Mouse (Mus musculus) thymus, postnatal 14 days (tissue): Measurements from ENCODE around the gene Fam234b.

Source experiments
- DNase-seq: peaks from one replicate; pipeline ENCODE4 v3.0.0; 2021

The Fam234b gene

DNA sequence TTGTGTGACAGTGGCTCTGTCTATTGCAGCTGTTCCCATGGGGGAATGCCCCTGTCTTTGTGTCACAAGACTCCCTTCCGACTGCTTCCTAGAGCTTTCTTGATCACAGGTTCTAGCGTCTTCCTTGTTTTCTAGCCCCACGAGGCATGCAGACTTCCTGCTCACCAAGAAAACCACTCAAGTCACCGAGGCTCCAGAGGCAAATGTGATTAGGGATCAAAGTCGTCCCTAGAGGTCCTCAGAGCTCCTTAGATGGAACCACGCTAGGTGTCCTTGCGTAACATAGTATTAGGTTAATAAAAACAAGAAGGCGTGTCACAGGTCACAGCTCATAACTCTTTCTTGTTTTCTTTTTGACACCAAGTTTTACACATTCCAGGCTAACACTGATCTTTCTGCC, 13.8 kb upstream of the Fam234b start:
- no peak for DNase-seq

DNA sequence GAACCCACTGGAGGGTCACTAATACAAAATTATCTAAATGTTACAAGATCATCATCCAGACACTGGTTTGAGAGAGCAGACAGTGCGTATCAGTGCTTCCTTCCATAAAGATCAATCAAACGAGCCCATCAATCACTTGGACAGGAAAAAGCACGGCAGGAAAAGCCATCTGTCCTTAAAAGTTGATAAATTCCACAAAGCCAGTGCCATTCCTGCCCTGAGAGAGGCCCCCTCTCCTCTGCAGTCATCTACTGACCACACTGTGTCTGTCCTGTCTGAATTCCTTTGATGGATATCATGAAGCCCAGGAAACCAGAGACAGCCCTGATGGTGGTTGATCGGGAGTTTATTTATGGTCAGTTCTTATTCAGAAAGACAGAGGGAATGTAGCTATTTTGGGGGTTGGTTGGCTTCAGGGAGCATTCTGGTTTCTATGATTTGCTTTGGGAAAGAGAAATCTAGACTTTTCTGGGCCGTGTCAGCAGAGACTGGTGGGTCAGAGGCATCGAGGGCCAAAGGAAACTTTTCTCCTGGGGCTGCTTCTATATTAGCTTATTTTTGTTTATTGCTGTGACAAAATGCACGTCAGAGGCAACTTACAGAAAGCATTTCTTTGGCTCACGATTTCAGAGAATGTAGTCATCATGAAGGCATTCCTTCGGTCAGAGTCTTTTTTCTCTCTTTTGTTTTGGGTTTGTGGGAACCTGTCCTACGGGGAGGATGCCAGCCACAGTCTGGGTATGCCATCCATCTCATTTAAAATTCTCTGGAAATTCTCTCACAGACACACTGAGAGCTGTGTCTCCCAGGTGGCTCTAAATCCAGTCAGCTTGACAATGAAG, 10.5 kb upstream of the Fam234b start:
- no peak for DNase-seq

DNA sequence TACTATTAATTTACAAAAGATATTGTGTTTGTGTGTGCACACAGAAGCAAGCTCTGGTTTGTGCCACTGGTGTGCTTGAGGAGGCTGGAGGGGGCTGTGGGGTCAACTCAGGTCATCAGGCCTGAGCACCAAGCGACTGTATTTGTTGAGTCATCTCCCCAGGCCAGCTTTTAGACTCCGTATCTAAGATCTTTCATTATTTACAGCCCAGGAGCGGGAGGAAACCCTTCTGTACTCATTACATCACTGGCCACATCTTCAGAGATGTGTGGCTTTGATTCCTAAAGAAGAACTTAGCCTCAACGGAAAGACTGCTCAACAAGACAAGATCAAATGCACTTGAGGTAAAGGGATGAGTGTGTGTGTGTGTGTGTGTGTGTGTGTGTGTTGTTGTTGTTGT, 9.1 kb upstream of the Fam234b start:
- DNase-seq: no peak

DNA sequence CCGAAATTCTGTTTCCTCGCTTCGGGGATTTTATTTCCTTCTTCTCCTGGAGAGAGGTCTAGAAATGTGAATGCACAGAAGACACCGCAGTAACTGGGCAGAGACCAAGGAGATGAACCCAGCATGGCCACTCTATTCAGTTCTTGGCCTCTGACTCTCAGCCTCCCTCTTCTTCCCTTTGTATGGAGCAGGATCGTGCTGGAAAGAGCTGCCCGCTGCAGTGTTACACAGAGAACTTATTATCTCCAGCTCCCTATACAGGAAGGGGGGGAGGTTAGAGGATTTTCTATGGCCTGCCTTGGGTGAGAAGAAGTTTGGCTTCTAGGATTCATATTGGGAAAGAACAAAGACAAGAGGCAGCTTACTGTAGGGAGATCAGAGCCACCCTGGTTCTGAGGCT, 7.7 kb upstream of the Fam234b start:
- DNase-seq: no peak

DNA sequence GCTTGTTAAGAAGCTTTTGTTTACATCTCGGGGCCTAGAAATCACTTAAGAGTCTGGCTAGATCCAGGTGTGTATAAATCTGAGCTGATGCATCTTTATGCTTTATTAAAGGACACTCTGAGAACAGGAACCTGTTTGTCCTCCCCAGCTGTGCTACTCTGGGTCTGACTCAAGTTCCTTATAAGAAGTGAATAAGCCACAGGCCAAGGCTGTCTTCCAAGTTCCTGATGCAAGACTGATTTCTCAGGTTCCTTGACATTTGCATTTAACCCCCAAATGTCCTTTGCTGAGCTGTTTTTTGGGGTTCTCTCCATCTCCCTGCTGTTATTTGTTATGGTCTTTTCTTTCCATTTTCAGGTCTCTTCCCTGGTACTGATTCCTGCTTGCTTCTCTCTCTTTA, 5.9 kb upstream of the Fam234b start:
- DNase-seq: no peak

DNA sequence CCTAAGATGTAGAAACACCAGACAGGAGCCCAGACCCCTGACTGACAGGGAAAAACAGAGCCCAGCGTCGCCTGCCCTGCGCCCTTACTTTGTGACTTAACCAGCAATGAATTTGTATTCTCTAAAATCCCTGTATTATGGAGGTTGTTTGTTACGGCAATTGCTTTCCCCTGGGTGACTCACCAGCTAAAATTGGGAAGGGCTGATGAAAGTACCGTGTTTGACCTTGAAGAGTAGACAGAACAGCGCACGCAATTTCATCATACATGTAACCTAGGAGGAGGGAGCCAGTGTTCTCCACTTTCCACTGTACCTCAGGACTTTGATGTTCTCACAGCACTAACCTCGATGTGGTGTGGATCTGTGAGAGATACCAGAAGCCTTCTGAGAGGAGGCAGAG, 4.8 kb upstream of the Fam234b start:
- no peak for DNase-seq

DNA sequence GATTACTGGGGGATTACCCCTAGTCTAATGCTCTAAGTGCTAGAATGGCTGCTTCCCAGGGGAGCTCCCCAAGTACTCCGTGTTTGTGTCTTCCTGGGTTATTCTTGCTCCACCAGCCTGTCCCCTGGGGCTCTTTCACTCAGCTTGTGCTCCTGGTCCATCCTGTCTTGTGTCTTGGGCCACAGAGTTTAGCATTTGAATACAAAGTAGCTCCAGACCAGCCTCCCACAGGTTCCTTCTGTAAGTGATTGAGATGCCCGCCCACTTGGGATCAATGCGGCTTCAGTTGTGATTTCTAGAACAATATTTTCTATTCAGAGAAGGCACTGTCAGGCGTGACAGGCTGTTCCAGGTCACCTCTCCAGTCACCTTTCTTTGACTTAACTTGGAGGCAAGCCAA, 4.0 kb upstream of the Fam234b start:
- no peak for DNase-seq

DNA sequence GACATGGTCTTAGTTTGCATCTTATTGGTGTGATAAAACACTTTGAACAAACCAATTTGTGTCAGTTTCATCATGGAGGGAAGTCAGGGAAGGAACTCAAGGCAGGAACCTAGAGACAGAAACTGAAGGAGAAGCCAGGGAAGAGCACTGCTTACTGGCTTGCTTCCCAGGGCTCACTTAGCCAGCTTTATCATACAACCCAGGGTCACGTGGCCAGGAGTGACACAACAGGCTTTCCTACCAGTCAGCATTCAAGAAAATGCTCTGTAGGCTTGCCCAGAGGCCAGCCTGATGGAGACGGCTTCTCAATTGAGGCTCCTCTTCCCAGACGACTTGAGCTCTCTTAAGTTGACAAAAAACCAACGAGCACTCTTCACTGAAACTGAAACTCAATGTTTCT, 2.9 kb upstream of the Fam234b start:
- DNase-seq: no peak

DNA sequence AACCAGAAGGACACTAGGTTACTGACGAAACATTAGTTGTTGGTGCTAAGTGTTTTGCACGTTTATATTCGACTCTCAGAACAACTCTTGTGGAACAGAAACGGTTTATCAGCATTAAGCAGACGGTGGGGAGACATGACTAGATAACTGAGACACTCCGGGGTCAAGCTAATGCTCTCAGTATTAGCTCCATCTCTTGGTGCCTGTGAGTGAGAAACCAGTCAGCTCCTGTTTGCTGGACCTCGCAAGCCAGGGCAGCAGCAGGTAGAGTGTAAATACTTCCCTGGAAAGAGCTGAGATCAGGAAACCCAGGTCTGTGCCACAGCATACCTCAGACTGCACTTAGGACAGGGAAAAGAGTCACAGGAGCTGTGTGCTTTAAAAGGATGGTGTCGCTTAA, 1.1 kb upstream of the Fam234b start:
- no peak for DNase-seq

DNA sequence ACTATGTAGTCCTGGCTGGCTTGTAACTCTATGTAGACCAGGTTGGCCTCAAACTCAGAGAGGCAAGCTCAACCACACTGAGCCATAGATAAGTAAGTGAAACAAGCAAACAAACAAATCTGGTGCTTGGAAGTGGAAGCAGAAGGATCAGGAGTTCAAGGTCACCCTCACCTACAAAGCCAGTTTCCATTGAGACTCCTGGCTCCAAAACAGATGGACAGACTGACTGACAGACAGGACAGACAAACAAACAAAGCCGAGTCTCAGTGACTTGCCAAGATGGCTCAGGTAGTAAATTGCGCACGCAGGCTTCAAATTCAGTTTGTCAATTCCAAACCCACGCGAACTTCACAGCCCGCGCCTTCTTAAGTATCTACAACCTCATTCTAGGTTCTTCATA, 331 bp upstream of the Fam234b start:
- DNase-seq: no peak

DNA sequence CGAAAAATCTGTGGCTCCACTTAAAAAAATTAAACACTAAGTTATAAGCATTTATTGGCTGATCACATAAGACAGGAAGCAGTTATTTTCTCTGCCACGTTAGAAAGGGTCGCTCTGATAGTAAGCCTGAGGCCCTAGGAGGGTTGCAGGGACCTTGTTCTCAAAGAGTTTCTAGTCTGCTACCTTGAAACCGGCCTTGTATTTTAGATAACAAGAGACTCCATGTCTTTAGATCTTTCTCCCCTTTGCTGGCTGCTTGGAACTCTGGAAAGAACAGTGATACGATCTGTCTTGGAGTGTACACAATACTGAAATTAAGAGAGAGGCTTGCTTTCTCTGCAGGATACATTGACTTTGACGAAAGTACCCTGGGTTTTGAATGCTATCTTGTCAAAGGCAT, 949 bp downstream of the Fam234b start:
- DNase-seq: no peak

DNA sequence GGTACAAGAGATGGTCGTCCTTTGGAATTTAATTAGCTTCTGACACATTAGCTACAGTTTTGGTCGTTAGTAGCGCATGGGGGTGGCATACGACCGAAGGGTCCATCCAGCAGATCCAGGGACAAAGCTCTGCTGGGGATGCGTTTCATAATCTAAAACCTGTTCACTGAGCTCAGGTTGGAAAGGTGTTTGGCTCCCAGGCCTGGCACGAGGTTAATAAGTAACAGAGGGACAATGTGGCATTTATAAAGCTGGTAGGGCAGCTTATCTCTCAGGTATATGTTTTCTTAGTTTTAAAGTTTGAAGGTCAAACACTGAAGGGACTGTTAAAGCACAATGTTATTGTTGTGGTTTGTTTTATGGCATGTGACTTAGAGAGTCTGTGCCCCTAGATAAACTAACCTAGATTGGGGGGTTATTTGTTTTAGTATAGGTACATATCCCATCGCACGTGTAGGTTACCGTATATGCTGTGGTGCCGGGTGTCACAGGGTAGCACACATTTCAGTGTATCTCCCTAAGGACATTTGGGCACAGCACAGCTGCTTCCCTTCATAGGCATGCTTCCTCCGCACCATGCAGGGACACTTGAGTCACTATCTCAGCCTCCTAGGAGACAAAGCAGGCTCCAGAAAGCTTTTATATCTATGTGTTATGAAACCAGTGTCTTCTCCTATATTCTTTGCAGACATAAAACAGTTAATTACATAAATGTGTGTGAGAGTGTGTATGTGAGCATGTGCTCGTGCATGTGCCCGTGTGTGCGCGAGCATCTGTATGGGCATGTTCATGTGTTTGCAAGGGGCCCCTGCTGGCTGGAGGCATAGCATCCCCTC, 2.6 kb downstream of the Fam234b start:
- no peak for DNase-seq

DNA sequence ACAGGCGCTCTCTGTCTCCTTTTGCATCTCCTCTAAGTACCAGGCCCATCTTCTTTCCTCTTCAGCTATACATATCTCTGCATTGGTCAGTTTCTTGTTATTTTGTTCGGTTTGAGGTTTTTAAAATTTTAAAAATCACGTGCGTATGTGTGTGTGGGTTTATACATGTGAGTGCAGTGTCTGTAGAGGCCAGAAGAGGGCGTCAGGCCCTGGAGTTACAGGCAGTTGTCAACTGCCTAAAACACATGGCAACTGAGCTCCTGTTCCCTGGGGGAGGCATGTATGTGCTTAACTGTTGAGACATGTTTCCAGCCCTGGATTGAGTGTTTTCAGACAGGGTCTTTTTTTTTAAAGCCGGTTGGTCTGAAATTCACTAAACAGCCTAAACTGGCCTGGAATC, 4.9 kb downstream of the Fam234b start:
- no peak for DNase-seq

DNA sequence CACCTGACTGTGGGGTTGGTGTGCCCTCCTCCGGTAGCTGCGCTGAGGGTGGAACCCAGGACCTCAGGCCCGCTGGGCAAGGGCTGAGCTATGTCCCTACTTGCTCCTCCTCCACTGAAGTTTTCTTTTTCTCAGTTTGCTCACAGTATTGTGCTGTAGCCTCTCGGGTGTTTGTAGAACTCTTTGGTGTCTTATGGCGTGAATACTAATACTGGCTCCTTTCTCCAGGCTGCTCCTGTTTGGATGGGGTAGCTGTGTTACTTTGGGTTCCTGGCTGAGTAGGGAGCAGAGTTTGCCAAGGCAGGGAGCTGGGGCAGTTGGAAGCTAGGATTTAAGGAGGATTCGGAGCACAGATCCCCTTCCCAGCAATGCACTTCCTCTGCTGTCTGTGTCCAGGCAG, 6.0 kb downstream of the Fam234b start:
- DNase-seq: no peak

DNA sequence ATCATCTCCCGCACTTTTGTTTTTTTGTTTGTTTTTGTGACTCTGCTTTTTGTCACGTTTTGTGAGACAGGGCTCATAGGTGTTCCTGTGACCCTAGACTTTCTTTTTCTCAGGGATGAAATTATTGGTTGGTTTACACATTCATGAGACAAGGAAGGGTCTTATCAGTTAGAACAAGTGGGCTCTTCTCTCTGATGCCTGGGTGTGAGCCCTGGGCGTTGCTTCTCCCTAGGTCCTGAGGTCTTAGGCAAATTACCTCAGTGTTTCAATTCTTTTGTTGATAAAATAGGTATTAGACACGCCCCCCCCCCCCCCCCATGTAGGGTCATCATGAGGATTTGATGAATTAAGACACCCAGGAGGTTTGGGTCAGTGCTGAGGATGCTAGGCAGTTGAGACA, 7.1 kb downstream of the Fam234b start:
- DNase-seq: no peak

DNA sequence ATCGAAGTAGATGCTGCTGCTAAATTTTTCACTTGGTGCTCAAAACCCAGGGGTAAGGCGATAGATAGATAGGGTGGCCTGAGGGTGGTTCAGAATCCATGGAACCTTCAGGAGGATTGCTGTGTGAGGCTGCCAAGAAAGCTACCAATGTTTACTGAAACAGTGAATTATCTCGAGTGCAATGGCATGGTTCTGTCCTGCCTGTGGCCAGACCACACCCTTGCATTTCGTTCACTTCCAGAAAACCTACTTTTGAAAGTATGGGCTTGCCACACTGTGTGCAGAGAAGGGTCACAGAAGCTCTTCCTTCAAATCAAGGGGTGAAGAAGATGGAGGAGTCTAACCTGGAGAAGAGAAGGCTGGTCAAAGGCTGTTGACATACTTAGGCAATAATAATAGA, 8.0 kb downstream of the Fam234b start:
- no peak for DNase-seq

DNA sequence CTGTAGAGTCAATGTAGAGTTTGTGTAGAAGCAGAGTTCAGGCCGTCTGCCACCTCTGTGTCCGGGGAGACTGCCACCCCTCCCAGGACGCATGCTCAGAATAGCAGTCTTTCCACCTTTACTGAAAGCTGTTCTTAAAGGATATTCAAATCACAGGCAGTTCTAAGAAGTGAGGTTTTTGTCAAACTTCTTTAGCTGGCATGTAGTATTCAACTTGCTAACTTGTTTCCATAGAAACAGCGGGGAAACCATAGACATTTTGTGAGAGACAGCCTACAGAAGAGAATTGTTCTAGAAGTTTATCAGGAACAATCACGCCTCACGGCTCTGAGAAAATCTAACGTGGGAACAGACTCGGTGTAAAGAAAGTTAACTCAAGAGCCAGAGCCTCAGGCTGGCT, 9.1 kb downstream of the Fam234b start:
- DNase-seq: no peak

DNA sequence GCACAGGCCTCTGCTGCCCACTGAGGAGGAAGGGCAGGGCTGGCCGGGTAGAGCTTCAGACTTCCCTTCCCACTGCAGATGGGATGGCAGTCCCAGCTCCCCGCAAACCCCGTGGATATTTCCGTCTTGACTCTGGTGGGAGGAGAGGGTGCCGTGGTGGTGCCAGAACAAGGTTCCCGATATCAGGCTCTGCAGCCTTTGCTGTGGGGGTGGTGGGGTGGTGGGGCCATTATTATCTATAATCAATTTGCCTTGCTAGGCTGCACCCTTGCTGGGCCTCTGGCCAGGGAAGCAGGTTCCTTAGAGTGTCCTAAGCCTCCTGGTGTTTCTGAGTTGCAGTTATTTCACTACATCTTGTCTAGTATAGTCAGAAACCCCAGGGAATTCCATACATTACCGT, 13.4 kb downstream of the Fam234b start:
- no peak for DNase-seq

DNA sequence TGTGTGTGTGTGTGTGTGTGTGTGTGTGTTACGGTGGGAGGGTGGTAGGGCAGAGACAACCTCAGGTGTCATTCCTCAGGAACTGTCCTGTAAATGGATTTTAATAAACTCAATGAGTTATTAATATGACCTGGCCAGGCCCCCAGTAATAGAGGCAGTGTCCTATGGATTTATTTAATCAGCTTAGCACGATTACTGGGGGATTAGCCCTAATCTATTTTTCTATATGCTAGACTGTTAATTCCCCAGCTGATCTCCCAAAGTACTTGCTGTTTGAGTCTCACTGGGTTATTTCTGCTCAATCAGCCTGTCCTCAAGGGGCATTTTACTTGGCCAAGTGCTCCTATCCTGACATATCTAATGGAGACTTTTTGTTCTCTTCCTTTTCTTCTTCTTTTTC, 14.9 kb downstream of the Fam234b start:
- no peak for DNase-seq

DNA sequence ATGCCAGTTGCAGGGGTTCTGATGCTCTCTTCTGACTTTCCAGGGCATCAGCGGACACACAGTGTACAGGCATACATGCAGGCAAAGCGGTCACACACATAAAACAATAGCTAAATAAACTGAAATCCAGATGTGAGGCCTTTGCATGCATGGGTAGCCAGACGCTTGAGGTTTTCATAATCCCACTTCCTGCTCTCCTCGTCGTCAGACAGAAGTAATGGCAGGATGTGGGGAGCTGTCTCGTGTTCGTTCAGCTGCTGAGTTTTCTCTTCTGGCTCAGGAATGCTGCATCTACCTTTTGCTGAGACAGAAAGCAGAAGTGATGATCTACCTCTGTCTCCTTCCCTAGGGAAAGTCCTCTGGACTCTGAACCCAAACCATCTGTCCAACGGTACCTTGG, 20.6 kb downstream of the Fam234b start:
- peak; percentile 68 for DNase-seq

DNA sequence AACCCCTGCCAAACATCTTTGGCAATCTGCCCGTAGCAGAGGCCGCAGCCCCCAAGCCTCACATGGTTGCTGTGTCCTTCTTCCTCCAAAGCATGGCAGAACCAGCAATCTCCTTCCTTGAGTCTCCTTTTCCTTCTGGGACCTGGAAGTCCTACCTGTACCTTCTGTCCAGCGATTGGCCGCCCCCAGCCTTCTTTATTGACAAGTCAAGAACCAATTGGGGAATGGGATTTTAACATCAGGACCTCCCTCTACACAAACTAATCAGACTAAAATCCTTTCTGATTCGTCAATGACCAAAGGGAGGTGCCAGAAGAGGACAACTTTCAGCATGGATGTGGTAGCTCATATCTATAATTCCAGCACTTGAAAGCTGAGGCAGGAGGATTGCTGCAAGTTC, 22.1 kb downstream of the Fam234b start:
- no peak for DNase-seq

DNA sequence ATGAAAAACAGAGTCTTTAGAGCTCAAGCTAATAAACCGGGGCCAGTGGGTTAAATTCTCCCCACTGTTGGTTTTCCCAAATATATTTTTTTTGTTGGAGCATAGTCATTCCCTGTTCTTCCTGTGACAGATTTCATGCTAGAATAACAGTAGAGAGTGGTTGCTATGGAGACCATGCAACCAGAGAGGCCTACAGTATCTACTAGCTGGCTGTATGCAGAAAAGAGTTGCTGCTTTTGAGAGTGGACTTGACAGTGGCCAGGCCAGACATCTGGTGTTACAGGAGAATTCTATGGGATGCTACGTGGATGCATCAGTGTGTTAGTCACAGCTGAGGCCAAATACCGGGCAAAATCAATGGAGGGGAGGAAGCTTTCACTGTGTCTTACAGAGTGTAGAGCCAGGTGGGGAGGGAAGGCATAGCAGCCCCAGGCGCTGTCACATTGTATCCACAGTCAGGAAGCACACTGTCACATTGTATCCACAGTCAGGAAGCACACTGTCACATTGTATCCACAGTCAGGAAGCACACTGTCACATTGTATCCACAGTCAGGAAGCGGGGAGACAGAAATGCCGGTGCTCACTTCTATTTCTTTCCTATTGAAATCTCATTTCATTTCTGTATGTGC, 26.1 kb downstream of the Fam234b start:
- no peak for DNase-seq

DNA sequence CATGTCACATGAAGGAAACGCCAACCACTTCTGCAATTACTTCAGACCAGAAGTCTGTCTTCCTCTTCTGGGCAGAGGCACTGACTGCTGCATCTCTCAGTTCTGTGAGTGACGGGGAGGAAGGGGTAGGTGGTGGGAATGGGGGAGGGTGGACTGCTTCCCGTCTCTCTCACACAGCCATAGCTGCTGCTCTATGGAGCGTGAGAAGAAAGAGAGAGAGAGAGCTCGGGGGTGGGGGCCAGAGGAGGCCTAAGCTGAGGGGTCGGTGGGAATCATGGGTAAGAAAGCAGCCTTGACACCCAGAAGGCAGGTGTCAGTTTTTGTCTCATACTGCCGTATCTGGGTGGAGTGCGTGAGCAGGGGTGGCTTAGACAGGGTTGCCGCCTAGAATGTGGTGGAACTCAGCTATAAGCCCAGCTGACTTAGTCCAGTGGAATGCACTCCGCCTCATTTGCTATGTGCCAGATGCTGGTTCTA, 30.7 kb downstream of the Fam234b start:
- DNase-seq: peak; percentile 49

DNA sequence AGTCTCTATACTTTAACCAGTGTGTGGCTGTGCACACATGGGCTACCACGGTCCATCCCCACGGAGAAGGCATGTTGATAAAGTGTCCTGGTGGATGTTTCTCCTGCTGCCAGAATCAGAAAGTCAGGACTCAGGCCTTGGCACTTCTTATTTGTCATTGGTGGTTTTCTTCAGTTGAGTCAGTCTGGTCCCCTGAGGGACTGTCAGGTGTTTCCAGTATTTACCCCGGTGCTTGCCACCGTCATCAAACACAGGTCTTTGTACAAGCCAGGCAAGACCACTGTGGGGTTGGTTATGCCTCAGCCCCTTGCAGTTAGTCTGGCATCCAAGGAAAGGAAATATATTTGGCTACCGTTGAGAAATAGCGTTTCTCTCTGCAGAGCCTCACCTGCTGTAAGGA, 32.8 kb downstream of the Fam234b start:
- no peak for DNase-seq
